Mouse (Mus musculus) cortical plate, adult 2 months (tissue): ENCODE results near the gene Actg2. TPM values are rescaled to one million over a fixed set of nuclear protein-coding genes. Genes with fewer than 3 reads are reported as not detected.
A peak's percentile ranks its signal among the peaks of the same experiment; 100 is the strongest.

ENCODE experiments used
- H3K27ac ChIP-seq: fragments of 200-500 bp; 2 replicates; pipeline ENCODE4 v1.5.1; 2012; ENCODE audit warnings: low read length, control low read depth, inconsistent platforms; ENCODE audit not compliant: insufficient read depth
- H3K4me1 ChIP-seq: fragments of 200-500 bp; 2 replicates; pipeline ENCODE4 v1.6.1; 2011; ENCODE audit warnings: low read length; ENCODE audit not compliant: control insufficient read depth, insufficient read depth
- H3K4me3 ChIP-seq: fragments of 200-500 bp; 2 replicates; pipeline ENCODE4 v1.5.1; 2011; ENCODE audit warnings: mild to moderate bottlenecking, low read length, control low read depth; ENCODE audit not compliant: insufficient read depth
- CTCF ChIP-seq: fragments of 200-500 bp; IDR thresholded peaks from 2 replicates; pipeline ENCODE4 v1.5.1; 2011; ENCODE audit warnings: mild to moderate bottlenecking, control low read depth, low read length; ENCODE audit not compliant: insufficient read depth; ENCODE audit errors: extremely low read depth
- POLR2A ChIP-seq: fragments of 200-500 bp; IDR thresholded peaks from 2 replicates; pipeline ENCODE4 v1.6.1; 2011; ENCODE audit warnings: mild to moderate bottlenecking, low read length, control low read depth; ENCODE audit not compliant: insufficient read depth; ENCODE audit errors: extremely low read depth
- polyA plus RNA-seq: library from polyadenylated mRNA; depleted of rRNA; stranded (reverse); fragments of >200 nt; gene quantifications from 2 replicates; pipeline ENCODE4 v1.2.3, GENCODE M21; 2012

The Actg2 gene
- polyA plus RNA-seq, 1 experiment: 0.79 TPM

- TF ChIP-seq CTCF: no peak
- no peak for TF ChIP-seq POLR2A
- Histone ChIP-seq H3K27ac (no peak overlapping the region), H3K4me3 (no peak overlapping the region), H3K4me1 (peaks cover 18% of the 10 kb centered on the region)
Measured at GRCm38 (mm10) chr6:83502656-83503055, 33.4 kb downstream of the Actg2 start.

GRCm38 (mm10) chr6:83501524-83502310 lies 34.3 kb downstream of the Actg2 start:
- H3K4me3 ChIP-seq: no peak overlapping the region
- H3K27ac ChIP-seq: no peak overlapping the region
- peaks cover 18% of the 10 kb centered on the region for H3K4me1 ChIP-seq
- TF ChIP-seq CTCF: no peak
- no peak for TF ChIP-seq POLR2A

- Histone ChIP-seq H3K4me3 (no peak overlapping the region), H3K27ac (no peak overlapping the region), H3K4me1 (peaks cover 20% of the 10 kb centered on the region)
- TF ChIP-seq CTCF (no peak), POLR2A (no peak)
Measured at GRCm38 (mm10) chr6:83500462-83500861, 35.6 kb downstream of the Actg2 start.

- Histone ChIP-seq H3K4me1 (peaks cover 19% of the 10 kb centered on the region), H3K27ac (peak overlapping the region; percentile 62; the same call in 1 of the 2 replicates), H3K4me3 (no peak overlapping the region)
- TF ChIP-seq CTCF (no peak), POLR2A (0 out of 2 replicates have a peak, but pooled peaks have one; percentile 16)
Measured at GRCm38 (mm10) chr6:83499078-83499477, 37.0 kb downstream of the Actg2 start.

- Histone ChIP-seq H3K4me1 (peaks cover 15% of the 10 kb centered on the region), H3K27ac (no peak overlapping the region), H3K4me3 (no peak overlapping the region)
- TF ChIP-seq POLR2A (no peak), CTCF (no peak)
Measured at GRCm38 (mm10) chr6:83496753-83497710, 39.0 kb downstream of the Actg2 start.

GRCm38 (mm10) chr6:83496009-83496752 lies 39.9 kb downstream of the Actg2 start:
- Histone ChIP-seq H3K4me1 (peaks cover 14% of the 10 kb centered on the region), H3K4me3 (no peak overlapping the region), H3K27ac (no peak overlapping the region)
- TF ChIP-seq CTCF: no peak
- no peak for TF ChIP-seq POLR2A

GRCm38 (mm10) chr6:83490622-83491021 lies 45.4 kb downstream of the Actg2 start:
- TF ChIP-seq CTCF (no peak), POLR2A (no peak)
- Histone ChIP-seq H3K4me3 (no peak overlapping the region), H3K27ac (no peak overlapping the region), H3K4me1 (no peaks in the 10 kb centered on the region)

- no peak overlapping the region for H3K4me3 ChIP-seq
- TF ChIP-seq CTCF: no peak
- no peak overlapping the region for H3K27ac ChIP-seq
- H3K4me1 ChIP-seq: no peaks in the 10 kb centered on the region
Measured at GRCm38 (mm10) chr6:83488200-83488599, 47.9 kb downstream of the Actg2 start.

- H3K27ac ChIP-seq: no peak overlapping the region
- no peak overlapping the region for H3K4me3 ChIP-seq
- TF ChIP-seq CTCF (no peak), POLR2A (no peak)
- no peaks in the 10 kb centered on the region for H3K4me1 ChIP-seq
Measured at GRCm38 (mm10) chr6:83487298-83487697, 48.8 kb downstream of the Actg2 start.
